Mouse (Mus musculus) CH12.LX (cell line): Measurements from ENCODE around the gene Tmem185b. TPM values are rescaled to one million over a fixed set of nuclear protein-coding genes. Genes with fewer than 3 reads are reported as not detected.
A peak's percentile ranks its signal among the peaks of the same experiment; 100 is the strongest.

Source experiments
- DNase-seq: peaks from one replicate; pipeline ENCODE4 v3.0.0-alpha.2; 2013; ENCODE audit errors: extremely low read depth
- H3K27ac ChIP-seq: 2 replicates; pipeline ENCODE4 v1.5.1; 2012; ENCODE audit warnings: low read depth, mild to moderate bottlenecking, control low read depth, moderate library complexity; ENCODE audit not compliant: insufficient read depth
- H3K27me3 ChIP-seq: replicated peaks from 2 replicates; pipeline ENCODE3; 2012; ENCODE audit warnings: inconsistent platforms
- H3K36me3 ChIP-seq, 2 experiments: replicated peaks in 1 of 2; 2 replicates each; pipeline versions ENCODE3 to v1.6.1; 2012; ENCODE audit warnings: inconsistent platforms in 1 of 2, low read length in 1 of 2, mild to moderate bottlenecking in 1 of 2, mixed read lengths in 1 of 2, moderate library complexity in 1 of 2; ENCODE audit not compliant: control insufficient read depth in 1 of 2, insufficient read depth in 1 of 2
- H3K4me1 ChIP-seq, 2 experiments: 2 replicates each; pipeline ENCODE4 v1.6.1; 2012; ENCODE audit warnings: inconsistent platforms in 1 of 2, moderate library complexity in 1 of 2; ENCODE audit not compliant: insufficient read depth in 2 of 2, control insufficient read depth in 1 of 2
- H3K4me2 ChIP-seq: 2 replicates; pipeline ENCODE4 v1.6.1; 2012; ENCODE audit warnings: low read depth, mild to moderate bottlenecking, control low read depth; ENCODE audit not compliant: poor library complexity, insufficient read depth, severe bottlenecking
- H3K4me3 ChIP-seq, 3 experiments: fragments of 150-350 bp in 1 of 3; sonication (generic) in 1 of 3; replicated peaks in 1 of 3; 2 replicates each; pipeline versions ENCODE3 to v1.5.1; 2011 to 2012; ENCODE audit warnings: low read depth in 2 of 3, low read length in 2 of 3, mild to moderate bottlenecking in 2 of 3, moderate library complexity in 2 of 3, control low read depth in 1 of 3, improper control_type of control experiment in 1 of 3, inconsistent platforms in 1 of 3, mixed read lengths in 1 of 3; ENCODE audit not compliant: poor library complexity in 1 of 3
- H3K79me2 ChIP-seq: replicated peaks from 2 replicates; pipeline ENCODE4 v1.6.1; 2012; ENCODE audit warnings: mild to moderate bottlenecking, moderate library complexity; ENCODE audit not compliant: control insufficient read depth, poor library complexity, insufficient read depth, severe bottlenecking; ENCODE audit errors: extremely low read depth
- H3K9ac ChIP-seq: 2 replicates; pipeline ENCODE4 v1.6.1; 2012; ENCODE audit warnings: low read depth, mild to moderate bottlenecking, control low read depth, moderate library complexity; ENCODE audit not compliant: insufficient read depth
- H3K9me3 ChIP-seq: replicated peaks from 2 replicates; pipeline ENCODE3; 2012; ENCODE audit warnings: low read length, inconsistent platforms, mixed read lengths
- BHLHE40 ChIP-seq: IDR thresholded peaks from 2 replicates; pipeline ENCODE4 v1.6.1; 2011; ENCODE audit warnings: mild to moderate bottlenecking, low read depth, low read length, improper control_type of control experiment
- CHD2 ChIP-seq: IDR thresholded peaks from 2 replicates; pipeline ENCODE4 v1.6.1; 2011; ENCODE audit warnings: low read length, improper control_type of control experiment
- ELF1 ChIP-seq: IDR thresholded peaks from 2 replicates; pipeline ENCODE4 v1.6.1; 2014; ENCODE audit warnings: low read depth, mild to moderate bottlenecking, inconsistent platforms, low read length, improper control_type of control experiment
- ETS1 ChIP-seq: conservative IDR thresholded peaks from 2 replicates; pipeline ENCODE4 v1.6.1; 2012; ENCODE audit warnings: low read depth, mild to moderate bottlenecking, inconsistent platforms, low read length, improper control_type of control experiment, moderate library complexity
- GABPA ChIP-seq: IDR thresholded peaks from 2 replicates; pipeline ENCODE4 v1.6.1; 2012; ENCODE audit warnings: low read depth, low read length, improper control_type of control experiment, inconsistent platforms; ENCODE audit not compliant: insufficient replicate concordance
- HCFC1 ChIP-seq: IDR thresholded peaks from 2 replicates; pipeline ENCODE4 v1.6.1; 2012; ENCODE audit warnings: low read depth, mild to moderate bottlenecking, inconsistent platforms, low read length, improper control_type of control experiment
- JUN ChIP-seq: IDR thresholded peaks from 2 replicates; pipeline ENCODE4 v1.6.1; 2011; ENCODE audit warnings: low read depth, mild to moderate bottlenecking, low read length, improper control_type of control experiment, moderate library complexity; ENCODE audit not compliant: insufficient read depth
- JUND ChIP-seq: conservative IDR thresholded peaks from 2 replicates; pipeline ENCODE4 v1.6.1; 2011; ENCODE audit warnings: low read depth, low read length, improper control_type of control experiment
- MAX ChIP-seq: IDR thresholded peaks from 2 replicates; pipeline ENCODE4 v1.6.1; 2011; ENCODE audit warnings: low read length, improper control_type of control experiment
- MXI1 ChIP-seq: IDR thresholded peaks from 2 replicates; pipeline ENCODE4 v1.6.1; 2011; ENCODE audit warnings: mild to moderate bottlenecking, low read depth, low read length, improper control_type of control experiment
- NRF1 ChIP-seq: IDR thresholded peaks from 2 replicates; pipeline ENCODE4 v1.6.1; 2014; ENCODE audit warnings: low read depth, mild to moderate bottlenecking, inconsistent platforms, low read length, improper control_type of control experiment, moderate library complexity
- POLR2A ChIP-seq: IDR thresholded peaks from 2 replicates; pipeline ENCODE4 v1.6.1; 2011; ENCODE audit warnings: low read depth, mild to moderate bottlenecking, improper control_type of control experiment, low read length
- SIN3A ChIP-seq: IDR thresholded peaks from 2 replicates; pipeline ENCODE4 v1.6.1; 2012; ENCODE audit warnings: low read length, improper control_type of control experiment, inconsistent platforms
- TBP ChIP-seq: conservative IDR thresholded peaks from 2 replicates; pipeline ENCODE4 v1.6.1; 2011; ENCODE audit warnings: low read depth, low read length, improper control_type of control experiment
- TCF12 ChIP-seq: IDR thresholded peaks from 2 replicates; pipeline ENCODE4 v1.6.1; 2014; ENCODE audit warnings: low read depth, mild to moderate bottlenecking, inconsistent platforms, low read length, improper control_type of control experiment
- UBTF ChIP-seq: IDR thresholded peaks from 2 replicates; pipeline ENCODE4 v1.6.1; 2012; ENCODE audit warnings: low read depth, mild to moderate bottlenecking, inconsistent platforms, low read length, improper control_type of control experiment, moderate library complexity
- USF1 ChIP-seq: IDR thresholded peaks from 2 replicates; pipeline ENCODE4 v1.6.1; 2014; ENCODE audit warnings: low read depth, mild to moderate bottlenecking, inconsistent platforms, low read length, improper control_type of control experiment
- USF2 ChIP-seq: conservative IDR thresholded peaks from 2 replicates; pipeline ENCODE4 v1.6.1; 2011; ENCODE audit warnings: low read depth, low read length, improper control_type of control experiment
- ZNF384 ChIP-seq: IDR thresholded peaks from 2 replicates; pipeline ENCODE4 v1.6.1; 2012; ENCODE audit warnings: low read depth, low read length, improper control_type of control experiment, inconsistent platforms
- dilution Hi-C: fragments of 300-500 bp; cut with MboI; formaldehyde crosslinking; loops from 2 replicates; pipeline ENCODE4 v1.14.3; 2020; ENCODE audit warnings: low sequenced_read_pairs; ENCODE audit not compliant: extremely low pct_unique_long_range_greater_than_20kb, extremely low pct_ligation_motif_present
- in situ Hi-C: fragments of 300-500 bp; cut with MboI; formaldehyde crosslinking; loops from 3 replicates; pipeline ENCODE4 v1.14.3; 2019; ENCODE audit warnings: low sequenced_read_pairs, low pct_ligation_motif_present, low pct_unique_long_range_greater_than_20kb, mixed read lengths
- polyA plus RNA-seq: library from polyadenylated mRNA; unstranded; fragments of >175 nt; gene quantifications from 2 replicates; pipeline ENCODE4 v1.2.1, GENCODE M21; 2012; ENCODE audit warnings: low read depth; ENCODE audit not compliant: insufficient read length
- total RNA-seq, 2 experiments: library from RNA; depleted of rRNA; stranded (reverse); fragments of 300-350 nt in 1 of 2; fragments of >200 nt in 1 of 2; gene quantifications; 2 replicates each; pipeline ENCODE4 v1.2.3; 2012 to 2014

Gene Tmem185b
- total and polyA plus RNA-seq, 3 experiments, result 11.7 to 14.9 (median 13.4) TPM

DNA sequence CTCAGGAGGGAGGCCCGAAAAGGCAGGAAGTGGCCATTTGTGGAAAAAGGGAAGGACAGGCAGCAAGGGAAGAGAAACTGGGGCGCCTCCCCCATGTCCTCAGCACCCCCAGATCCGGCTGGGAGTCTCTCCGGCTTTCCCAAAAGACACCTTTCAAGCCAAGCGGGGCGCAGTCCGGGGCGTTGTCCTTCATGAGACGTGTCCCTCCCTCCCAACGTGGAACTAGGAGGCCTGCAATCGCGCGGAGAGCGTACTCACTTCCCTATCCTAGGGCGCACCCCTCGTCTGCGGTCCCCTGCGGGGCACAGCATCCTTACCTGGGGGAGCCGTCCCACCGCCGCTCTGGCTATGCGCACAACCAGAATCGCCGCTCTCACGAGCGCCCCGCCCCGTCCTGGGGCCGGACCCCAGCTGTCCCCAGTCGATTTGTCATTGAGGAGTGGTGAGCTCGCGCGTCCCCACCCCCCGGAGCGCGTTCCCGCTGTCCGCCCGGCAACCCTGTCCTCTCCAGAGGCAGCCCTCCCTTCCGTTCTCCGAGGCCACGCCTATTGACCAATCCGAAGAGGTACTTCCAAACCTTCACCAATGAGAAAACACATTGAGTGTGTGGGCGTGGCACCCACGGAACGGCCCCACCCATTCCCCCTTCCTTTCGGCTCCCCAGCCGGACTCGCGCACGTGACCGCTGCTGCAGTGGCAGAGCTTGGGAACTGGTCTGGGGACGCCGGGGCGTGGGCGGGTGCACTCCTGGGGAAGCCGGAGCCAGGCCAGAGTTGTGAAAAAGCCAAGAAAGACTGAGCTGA, 21.5 kb upstream of the Tmem185b start, which contains the start of gene Ralb:
Gene Ralb (minus strand): TSS at position 535 of the 803 bp plus-strand sequence.
- H3K4me1 ChIP-seq, result peaks cover 6 to 22% of the 10 kb centered on the region in 2 experiments; a peak in 3 of 4 replicates
- H3K27ac ChIP-seq, result no peak within 1 kb of the TSS
- TF ChIP-seq TBP, result 0 out of 2 replicates have a peak, but pooled peaks have one; percentile 10
- peak; percentile 41; the same call in 1 of the 2 replicates for TF ChIP-seq SIN3A
- TF ChIP-seq ETS1, result no peak
- peak; percentile 66 for TF ChIP-seq POLR2A
- no peak for TF ChIP-seq JUN
- TF ChIP-seq CHD2, result 0 out of 2 replicates have a peak, but pooled peaks have one; percentile 45
- no peak for TF ChIP-seq UBTF
- peak; percentile 88 for TF ChIP-seq MXI1
- no peak for TF ChIP-seq GABPA
- TF ChIP-seq USF1, result peak; percentile 88
- TF ChIP-seq NRF1, result peak; percentile 43; the same call in 1 of the 2 replicates
- TF ChIP-seq USF2, result peak; percentile 71
- peak; percentile 88 for TF ChIP-seq MAX
- TF ChIP-seq TCF12, result peak; percentile 28; the same call in 1 of the 2 replicates
- peak; percentile 68; the same call in 1 of the 2 replicates for TF ChIP-seq ELF1
- TF ChIP-seq HCFC1, result no peak
- peak; percentile 98 for TF ChIP-seq BHLHE40
- in situ Hi-C loops, result no loop called here
- peak; percentile 97 for DNase-seq
- dilution Hi-C loops, result no loop called here
- H3K27me3 ChIP-seq, result peaks cover 25% of the 10 kb centered on the region
- peak within 1 kb of the TSS; percentile 53 for H3K9ac ChIP-seq
- peaks cover 0 to 9% of the 10 kb centered on the region in 2 experiments for H3K36me3 ChIP-seq
- H3K79me2 ChIP-seq, result no peaks in the 10 kb centered on the region
- peaks cover 4% of the 10 kb centered on the region for H3K9me3 ChIP-seq
- H3K4me3 ChIP-seq, result peak within 1 kb of the TSS; percentile 73 to 77 (median 75)
- peak within 1 kb of the TSS; percentile 73 for H3K4me2 ChIP-seq

DNA sequence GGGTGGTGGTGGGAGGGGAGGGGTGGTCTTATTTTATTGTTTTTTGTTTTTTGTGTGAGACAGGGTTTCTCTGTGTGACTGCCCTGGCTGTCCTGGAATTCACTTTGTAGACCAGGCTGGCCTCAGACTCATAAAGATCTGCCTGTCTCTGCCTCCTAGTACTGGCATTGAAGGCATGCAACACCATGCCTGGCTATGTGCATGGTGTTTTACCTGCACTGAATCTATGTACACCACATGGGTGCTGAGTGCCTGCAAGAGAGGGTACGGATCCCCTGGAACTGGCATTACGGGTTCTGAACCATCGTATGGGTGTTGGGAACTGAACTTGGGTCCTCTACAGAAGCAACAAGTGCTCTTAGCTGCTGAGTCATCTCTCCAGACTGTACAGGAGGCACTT, 20.0 kb upstream of the Tmem185b start:
- H3K4me3 ChIP-seq, result no peak overlapping the region

More for the DNA sequence above, 20.0 kb upstream of the Tmem185b start:
- H3K27me3 ChIP-seq, result peaks cover 28% of the 10 kb centered on the region
- H3K9ac ChIP-seq, result no peak overlapping the region
- H3K27ac ChIP-seq, result no peak overlapping the region
- dilution Hi-C loops, result no loop called here
- TF ChIP-seq SIN3A, result no peak
- no peak for TF ChIP-seq ZNF384
- no peak for TF ChIP-seq MAX
- no peak for TF ChIP-seq ELF1
- TF ChIP-seq JUND, result no peak
- TF ChIP-seq TBP, result no peak
- TF ChIP-seq NRF1, result no peak
- H3K79me2 ChIP-seq, result no peaks in the 10 kb centered on the region
- no peak overlapping the region for H3K4me2 ChIP-seq
- no peak for DNase-seq
- in situ Hi-C loops, result no loop called here
- peaks cover 4% of the 10 kb centered on the region for H3K9me3 ChIP-seq
- peaks cover 0 to 4% of the 10 kb centered on the region in 2 experiments for H3K36me3 ChIP-seq
- peaks cover 6 to 22% of the 10 kb centered on the region in 2 experiments; a peak in 3 of 4 replicates for H3K4me1 ChIP-seq
